Mouse (Mus musculus): ENCODE data around the gene Cpped1. TPM values are rescaled to one million over a fixed set of nuclear protein-coding genes. Genes with fewer than 3 reads are reported as not detected.
A peak's percentile ranks its signal among the peaks of the same experiment; 100 is the strongest.

Gene Cpped1
- total and polyA plus RNA-seq, 2 experiments from 2014 or later, result 16.5 to 19.1 TPM

DNA sequence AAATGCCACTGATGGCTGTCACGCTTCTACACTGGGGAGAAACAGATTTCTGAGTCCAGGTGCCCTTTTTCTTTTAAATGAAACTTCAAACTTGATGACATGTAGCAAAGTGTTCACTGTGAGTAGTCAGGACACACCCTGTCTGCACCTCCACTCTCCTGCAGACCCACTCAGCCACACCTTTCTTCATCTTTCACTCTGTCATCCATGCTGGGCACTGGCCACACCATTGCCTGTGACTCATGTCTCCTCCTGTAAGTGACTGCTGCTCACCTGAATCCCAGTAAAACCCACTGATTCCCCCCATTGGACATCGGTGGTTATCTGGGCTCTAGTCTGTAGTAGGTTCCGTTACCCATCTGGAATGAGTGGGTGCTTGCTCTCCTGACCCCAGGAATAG lies 118.8 kb downstream of the Cpped1 start:
- H3K4me1 ChIP-seq (ENCODE audit: insufficient read depth), result no peaks in the 10 kb centered on the region
- TF ChIP-seq CTCF (IDR thresholded peaks at IDR 0.05; ENCODE audit: low read depth), result no peak
- no peak overlapping the region for H3K4me2 ChIP-seq (ENCODE audit: low read depth)
- H3K9me3 ChIP-seq (ENCODE audit: low read length), result no peaks in the 10 kb centered on the region
- no peaks in the 10 kb centered on the region for H3K36me3 ChIP-seq (ENCODE audit: insufficient read depth)
- H3K27me3 ChIP-seq (ENCODE audit: insufficient read depth, low read length), result no peaks in the 10 kb centered on the region
- H3K4me3 ChIP-seq (ENCODE audit: low read depth, low read length), result no peak overlapping the region
- DNase-seq (no peak), ATAC-seq (no peak)
- WGBS, result 96% methylated on average over 3 of the region's 3 CpGs
- H3K27ac ChIP-seq (ENCODE audit: low read depth, low read length), result no peak overlapping the region
- H3K9ac ChIP-seq, result no peak overlapping the region

DNA sequence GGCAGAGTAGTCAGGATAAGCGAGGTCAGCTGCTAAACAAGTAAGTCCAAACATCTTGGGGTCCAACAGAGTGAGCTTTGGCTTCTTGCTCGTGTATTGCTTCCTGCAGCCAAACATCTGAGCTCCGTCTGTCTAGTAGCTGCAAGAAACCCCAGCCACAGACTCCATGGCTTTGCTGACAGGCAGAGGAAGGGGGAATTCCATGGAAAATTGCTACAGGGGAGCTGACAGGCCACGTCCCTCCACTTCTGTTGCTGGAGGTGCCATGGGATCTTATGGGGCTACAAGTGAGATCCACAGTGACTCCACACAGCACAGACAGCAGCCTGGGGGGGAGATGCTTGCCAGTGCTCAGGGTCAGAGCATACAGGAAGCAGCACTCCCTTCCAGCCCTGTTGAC lies 123.4 kb downstream of the Cpped1 start:
- Histone ChIP-seq H3K36me3 (ENCODE audit: insufficient read depth) (no peaks in the 10 kb centered on the region), H3K4me1 (ENCODE audit: insufficient read depth) (no peaks in the 10 kb centered on the region), H3K4me2 (ENCODE audit: low read depth) (no peak overlapping the region), H3K4me3 (ENCODE audit: low read depth, low read length) (no peak overlapping the region), H3K9me3 (ENCODE audit: low read length) (no peaks in the 10 kb centered on the region), H3K27me3 (ENCODE audit: insufficient read depth, low read length) (no peaks in the 10 kb centered on the region), H3K27ac (ENCODE audit: low read depth, low read length) (no peak overlapping the region), H3K9ac (no peak overlapping the region)
- ATAC-seq, result no peak
- WGBS, result 76% methylated on average over 4 of the region's 4 CpGs
- TF ChIP-seq CTCF (IDR thresholded peaks at IDR 0.05; ENCODE audit: low read depth), result no peak
- DNase-seq, result no peak

DNA sequence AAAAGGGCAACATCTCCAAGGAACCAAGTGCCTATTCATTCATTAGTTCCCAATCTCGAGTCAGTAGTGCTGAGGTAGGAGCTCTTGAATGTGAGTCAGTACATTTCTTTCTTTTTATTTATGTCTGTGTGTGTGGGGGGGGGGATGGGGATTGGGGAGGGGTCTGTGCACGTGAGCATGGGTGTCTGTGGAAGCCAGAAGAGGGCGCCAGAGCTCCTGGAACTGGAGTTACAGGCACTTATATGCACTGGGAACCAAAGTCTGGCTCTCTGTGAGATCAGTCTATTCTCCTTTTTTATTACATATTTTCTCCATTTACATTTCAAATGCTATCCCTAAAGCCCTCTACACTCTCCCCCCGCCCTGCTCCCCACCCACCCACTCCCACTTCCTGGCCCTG lies 124.9 kb downstream of the Cpped1 start:
- no peak for TF ChIP-seq CTCF (IDR thresholded peaks at IDR 0.05; ENCODE audit: low read depth)
- ATAC-seq (no peak), DNase-seq (no peak)
- no peaks in the 10 kb centered on the region for H3K36me3 ChIP-seq (ENCODE audit: insufficient read depth)
- H3K4me2 ChIP-seq (ENCODE audit: low read depth), result no peak overlapping the region
- H3K9me3 ChIP-seq (ENCODE audit: low read length), result no peaks in the 10 kb centered on the region
- no peaks in the 10 kb centered on the region for H3K27me3 ChIP-seq (ENCODE audit: insufficient read depth, low read length)
- H3K9ac ChIP-seq, result no peak overlapping the region
- H3K4me1 ChIP-seq (ENCODE audit: insufficient read depth), result no peaks in the 10 kb centered on the region
- no peak overlapping the region for H3K4me3 ChIP-seq (ENCODE audit: low read depth, low read length)
- 66% methylated on average over 4 of the region's 4 CpGs for WGBS
- H3K27ac ChIP-seq (ENCODE audit: low read depth, low read length), result no peak overlapping the region

DNA sequence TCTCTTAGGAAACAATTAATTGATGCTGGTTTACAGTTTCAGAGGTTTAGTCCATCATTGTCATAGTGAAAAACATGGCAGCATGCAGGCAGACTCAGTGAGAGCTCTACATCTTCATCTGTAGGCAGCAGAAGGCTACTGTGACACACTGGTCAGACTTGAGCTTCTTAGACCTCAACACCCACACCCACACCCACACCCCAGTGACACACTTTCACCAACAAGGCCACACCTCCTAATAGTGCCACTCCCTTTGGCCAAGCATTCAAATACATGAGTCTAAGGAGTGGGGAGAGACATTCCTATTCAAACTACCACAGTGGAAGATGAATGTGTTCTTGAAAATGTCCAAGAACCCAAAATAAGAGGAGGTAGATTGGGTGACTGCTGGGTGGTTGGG lies 125.9 kb downstream of the Cpped1 start:
- no peaks in the 10 kb centered on the region for H3K36me3 ChIP-seq (ENCODE audit: insufficient read depth)
- DNase-seq (no peak), ATAC-seq (no peak)
- no peak overlapping the region for H3K4me2 ChIP-seq (ENCODE audit: low read depth)
- H3K9ac ChIP-seq, result no peak overlapping the region
- no peaks in the 10 kb centered on the region for H3K27me3 ChIP-seq (ENCODE audit: insufficient read depth, low read length)
- H3K9me3 ChIP-seq (ENCODE audit: low read length), result no peaks in the 10 kb centered on the region
- H3K27ac ChIP-seq (ENCODE audit: low read depth, low read length), result no peak overlapping the region
- no peak overlapping the region for H3K4me3 ChIP-seq (ENCODE audit: low read depth, low read length)
- TF ChIP-seq CTCF (IDR thresholded peaks at IDR 0.05; ENCODE audit: low read depth), result no peak
- H3K4me1 ChIP-seq (ENCODE audit: insufficient read depth), result no peaks in the 10 kb centered on the region

DNA sequence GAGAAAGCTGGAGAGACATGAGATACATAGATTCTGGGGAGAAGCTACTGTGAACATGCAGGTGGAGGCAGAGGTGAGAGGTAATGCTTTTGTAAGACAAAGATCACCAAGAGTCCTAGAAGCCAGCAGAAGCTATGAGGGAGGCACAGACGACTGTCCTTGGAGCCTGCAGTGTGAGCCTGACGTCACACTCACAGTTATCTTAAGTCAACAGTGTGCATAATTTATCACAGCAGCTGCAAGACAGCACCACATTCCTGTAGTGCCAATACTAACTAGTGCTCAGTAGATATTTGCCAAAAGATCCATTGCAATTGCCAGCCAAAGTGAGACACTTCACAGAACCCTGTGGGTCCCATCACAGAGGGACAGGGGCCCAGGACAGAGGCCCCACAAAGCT lies 127.2 kb downstream of the Cpped1 start:
- peak; percentile 79 for ATAC-seq
- no peak for DNase-seq
- no peak overlapping the region for H3K9ac ChIP-seq
- no peaks in the 10 kb centered on the region for H3K4me1 ChIP-seq (ENCODE audit: insufficient read depth)
- no peak for TF ChIP-seq CTCF (IDR thresholded peaks at IDR 0.05; ENCODE audit: low read depth)
- WGBS, result 23% methylated on average over 2 of the region's 2 CpGs
- H3K4me2 ChIP-seq (ENCODE audit: low read depth), result no peak overlapping the region
- H3K27ac ChIP-seq (ENCODE audit: low read depth, low read length), result 0 out of 2 replicates have a peak overlapping the region, but pooled peaks have one; percentile 21
- no peaks in the 10 kb centered on the region for H3K36me3 ChIP-seq (ENCODE audit: insufficient read depth)
- no peak overlapping the region for H3K4me3 ChIP-seq (ENCODE audit: low read depth, low read length)
- H3K27me3 ChIP-seq (ENCODE audit: insufficient read depth, low read length), result no peaks in the 10 kb centered on the region
- no peaks in the 10 kb centered on the region for H3K9me3 ChIP-seq (ENCODE audit: low read length)

DNA sequence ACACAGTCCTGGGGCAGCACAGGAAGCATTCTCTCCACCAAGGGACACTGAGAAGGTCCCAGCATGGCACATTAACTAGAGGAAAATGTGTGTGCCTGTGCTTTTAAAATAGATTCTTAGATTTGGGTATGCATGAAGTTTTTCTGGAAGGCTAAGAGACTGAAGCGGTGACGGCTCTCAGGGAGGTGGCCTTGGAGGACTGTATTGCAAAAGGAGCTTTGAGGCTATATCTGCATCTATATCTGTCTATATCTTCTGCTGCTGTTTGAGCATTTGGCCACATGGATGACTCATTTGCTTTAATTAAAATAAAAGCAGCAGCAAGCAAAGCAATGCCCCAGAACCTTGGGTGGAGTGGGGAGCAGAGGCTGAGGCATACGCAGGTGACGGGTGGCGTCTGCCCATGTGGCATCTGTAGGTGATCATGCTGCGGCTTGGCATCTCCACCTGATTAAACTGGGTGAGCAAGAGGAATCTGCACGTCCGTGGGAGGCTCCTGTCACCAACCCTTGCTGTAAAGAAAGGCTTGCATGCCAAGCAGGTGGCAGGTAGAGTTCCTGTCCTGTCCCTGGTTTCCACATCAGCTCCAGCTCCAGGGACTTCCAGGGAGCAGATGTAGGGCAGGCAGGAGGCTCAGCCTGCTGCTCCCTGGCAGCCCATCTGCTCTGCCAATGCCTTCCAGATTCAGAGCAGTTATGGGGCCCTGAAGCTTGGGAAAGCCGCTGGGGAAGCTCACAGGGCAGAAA lies 130.4 kb downstream of the Cpped1 start:
- H3K27ac ChIP-seq (ENCODE audit: low read depth, low read length), result no peak overlapping the region
- no peak overlapping the region for H3K4me3 ChIP-seq (ENCODE audit: low read depth, low read length)
- no peaks in the 10 kb centered on the region for H3K27me3 ChIP-seq (ENCODE audit: insufficient read depth, low read length)
- H3K4me2 ChIP-seq (ENCODE audit: low read depth), result no peak overlapping the region
- H3K9ac ChIP-seq, result no peak overlapping the region
- no peak for TF ChIP-seq CTCF (IDR thresholded peaks at IDR 0.05; ENCODE audit: low read depth)
- ATAC-seq, result peak; percentile 51; the same call in 1 of the 2 replicates
- no peaks in the 10 kb centered on the region for H3K9me3 ChIP-seq (ENCODE audit: low read length)
- DNase-seq, result peak; percentile 43
- WGBS, result 78% methylated on average over 9 of the region's 9 CpGs
- H3K36me3 ChIP-seq (ENCODE audit: insufficient read depth), result no peaks in the 10 kb centered on the region
- no peaks in the 10 kb centered on the region for H3K4me1 ChIP-seq (ENCODE audit: insufficient read depth)

DNA sequence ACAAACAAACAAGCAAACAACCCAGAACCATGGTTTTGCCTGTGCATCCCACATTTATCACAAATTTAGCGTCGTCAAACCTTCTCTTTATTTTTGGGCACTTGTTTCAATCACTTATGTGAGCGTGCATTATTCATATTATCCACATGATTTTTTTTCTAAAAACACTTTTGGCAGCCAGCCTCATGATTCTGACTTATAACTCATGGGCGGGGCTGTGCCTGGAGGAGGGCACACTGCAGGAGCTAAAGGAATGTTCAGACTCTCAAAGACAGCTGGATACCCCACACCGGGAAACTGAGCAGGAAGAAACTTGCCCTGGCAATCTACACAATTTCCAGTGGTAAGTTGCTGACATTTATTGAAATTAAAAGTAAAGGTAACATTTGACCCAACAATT lies 131.1 kb downstream of the Cpped1 start:
- Histone ChIP-seq H3K9ac (no peak overlapping the region), H3K27ac (ENCODE audit: low read depth, low read length) (no peak overlapping the region), H3K4me2 (ENCODE audit: low read depth) (no peak overlapping the region), H3K36me3 (ENCODE audit: insufficient read depth) (no peaks in the 10 kb centered on the region), H3K4me1 (ENCODE audit: insufficient read depth) (no peaks in the 10 kb centered on the region), H3K27me3 (ENCODE audit: insufficient read depth, low read length) (no peaks in the 10 kb centered on the region), H3K9me3 (ENCODE audit: low read length) (no peaks in the 10 kb centered on the region), H3K4me3 (ENCODE audit: low read depth, low read length) (no peak overlapping the region)
- ATAC-seq, result no peak
- WGBS, result 60% methylated on average over 5 of the region's 5 CpGs
- DNase-seq, result no peak
- no peak for TF ChIP-seq CTCF (IDR thresholded peaks at IDR 0.05; ENCODE audit: low read depth)

Data from forebrain, postnatal 0 days (tissue).